Mouse (Mus musculus) erythroblast, embryonic 14.5 days (primary cell): Measurements from ENCODE around the gene Rer1.

ENCODE experiments used
- GATA1 ChIP-seq: IDR thresholded peaks from 2 replicates; pipeline ENCODE4 v1.6.1; 2012; ENCODE audit warnings: low read length, inconsistent platforms, mixed read lengths
- TAL1 ChIP-seq: IDR thresholded peaks from 3 replicates; pipeline ENCODE4 v1.6.1; 2012; ENCODE audit warnings: low read length, inconsistent platforms, mixed read lengths

GRCm38 (mm10) chr4:155086108-155087024, at the start of gene Rer1, which contains the start of gene Morn1:
- TF ChIP-seq GATA1 (no peak), TAL1 (no peak)
